Mouse (Mus musculus): Measurements from ENCODE around the gene Map2. TPM values are rescaled to one million over a fixed set of nuclear protein-coding genes. Genes with fewer than 3 reads are reported as not detected.

Map2 gene
- total and polyA plus RNA-seq, 3 experiments: not detected

- Histone ChIP-seq H3K36me3 (ENCODE audit: control insufficient read depth in 1 of 2, insufficient read depth in 2 of 2, low read length in 2 of 2) (no peaks in the 10 kb centered on the region), H3K79me2 (ENCODE audit: control insufficient read depth, insufficient read depth, low read length, poor library complexity) (no peaks in the 10 kb centered on the region), H3K4me1 (ENCODE audit: control insufficient read depth in 1 of 2, insufficient read depth in 2 of 2, low read length in 2 of 2) (no peaks in the 10 kb centered on the region), H3K27me3 (ENCODE audit: control insufficient read depth in 1 of 2, insufficient read depth in 2 of 2, low read length in 2 of 2) (no peaks in the 10 kb centered on the region), H3K9me3 (replicated peaks; ENCODE audit: insufficient read depth, low read length) (no peaks in the 10 kb centered on the region), H3K4me3 (ENCODE audit: control insufficient read depth in 1 of 2, insufficient read depth in 1 of 2, low read depth in 2 of 2, low read length in 2 of 2) (no peak overlapping the region), H3K27ac (ENCODE audit: control insufficient read depth, low read depth, low read length) (no peak overlapping the region), H3K9ac (ENCODE audit: control insufficient read depth, low read depth, low read length, poor library complexity, severe bottlenecking) (no peak overlapping the region)
- DNase-seq (ENCODE audit: low read depth, low spot score): no peak
- TF ChIP-seq CTCF (IDR thresholded peaks at IDR 0.05 in 2 of 3, conservative IDR thresholded peaks at IDR 0.05 in 1 of 3; ENCODE audit: control insufficient read depth in 1 of 3, insufficient read depth in 1 of 3, low read depth in 2 of 3, low read length in 3 of 3, poor library complexity in 1 of 3, severe bottlenecking in 1 of 3) (no peak), POLR2A (IDR thresholded peaks at IDR 0.05; ENCODE audit: control insufficient read depth in 1 of 2, insufficient read depth in 1 of 2, low read depth in 1 of 2, low read length in 2 of 2, poor library complexity in 1 of 2) (no peak), ELF1 (IDR thresholded peaks at IDR 0.05; ENCODE audit: low read depth, low read length) (no peak), NRF1 (IDR thresholded peaks at IDR 0.05; ENCODE audit: insufficient read depth, low read depth, low read length, poor library complexity, severe bottlenecking) (no peak), USF1 (IDR thresholded peaks at IDR 0.05; ENCODE audit: low read depth, low read length) (no peak), KAT2A (conservative IDR thresholded peaks at IDR 0.05; ENCODE audit: low read depth, low read length) (no peak), SMC3 (IDR thresholded peaks at IDR 0.05; ENCODE audit: low read depth, low read length) (no peak), ETS1 (IDR thresholded peaks at IDR 0.05; ENCODE audit: low read depth, low read length) (no peak), POLR2AphosphoS5 (IDR thresholded peaks at IDR 0.05; ENCODE audit: borderline replicate concordance, low read depth, low read length) (no peak), USF2 (IDR thresholded peaks at IDR 0.05; ENCODE audit: borderline replicate concordance in 1 of 2, insufficient read depth in 1 of 2, low read depth in 1 of 2, low read length in 2 of 2) (no peak), ZKSCAN1 (IDR thresholded peaks at IDR 0.05; ENCODE audit: low read depth, low read length) (no peak), NELFE (IDR thresholded peaks at IDR 0.05; ENCODE audit: low read depth, low read length) (no peak), POLR2AphosphoS2 (IDR thresholded peaks at IDR 0.05; ENCODE audit: low read length) (no peak), MAFK (IDR thresholded peaks at IDR 0.05; ENCODE audit: borderline replicate concordance, low read depth, low read length) (no peak), CHD2 (IDR thresholded peaks at IDR 0.05; ENCODE audit: low read length) (no peak), ZC3H11A (IDR thresholded peaks at IDR 0.05; ENCODE audit: low read depth, low read length) (no peak), TCF12 (IDR thresholded peaks at IDR 0.05; ENCODE audit: low read depth, low read length) (no peak), GABPA (IDR thresholded peaks at IDR 0.05; ENCODE audit: low read depth, low read length) (no peak)
Measured at GRCm38 (mm10) chr1:66282447-66282846, 107.4 kb downstream of the Map2 start.

DNA sequence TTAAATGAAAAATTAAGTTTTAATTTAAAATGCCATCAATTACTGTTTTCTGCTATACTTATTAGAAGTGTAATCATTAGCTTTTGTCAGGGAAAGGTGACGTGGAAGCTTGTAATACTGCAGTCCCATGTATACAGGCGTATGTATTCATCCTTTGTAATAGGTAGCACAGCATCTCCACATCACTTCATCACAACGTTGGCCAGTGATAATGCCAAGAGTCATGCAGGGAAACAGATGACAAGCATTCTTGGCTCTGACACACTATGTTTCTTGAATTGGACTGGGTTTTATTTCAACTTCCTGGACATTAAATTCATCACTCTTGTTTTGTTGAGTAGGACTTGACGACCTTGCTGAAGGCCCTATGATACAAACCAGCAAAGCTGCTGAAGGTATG is 113.9 kb downstream of the Map2 start:
- DNase-seq (ENCODE audit: low read depth, low spot score): no peak
- no peak for TF ChIP-seq CTCF (IDR thresholded peaks at IDR 0.05 in 2 of 3, conservative IDR thresholded peaks at IDR 0.05 in 1 of 3; ENCODE audit: control insufficient read depth in 1 of 3, insufficient read depth in 1 of 3, low read depth in 2 of 3, low read length in 3 of 3, poor library complexity in 1 of 3, severe bottlenecking in 1 of 3)
- no peak for TF ChIP-seq HCFC1 (IDR thresholded peaks at IDR 0.05; ENCODE audit: low read depth, low read length)
- TF ChIP-seq BHLHE40 (IDR thresholded peaks at IDR 0.05; ENCODE audit: borderline replicate concordance, low read depth, low read length): no peak
- TF ChIP-seq USF2 (IDR thresholded peaks at IDR 0.05; ENCODE audit: borderline replicate concordance in 1 of 2, insufficient read depth in 1 of 2, low read depth in 1 of 2, low read length in 2 of 2): no peak
- TF ChIP-seq POLR2AphosphoS5 (IDR thresholded peaks at IDR 0.05; ENCODE audit: borderline replicate concordance, low read depth, low read length): no peak
- no peak for TF ChIP-seq POLR2A (IDR thresholded peaks at IDR 0.05; ENCODE audit: control insufficient read depth in 1 of 2, insufficient read depth in 1 of 2, low read depth in 1 of 2, low read length in 2 of 2, poor library complexity in 1 of 2)
- no peak for TF ChIP-seq JUND (IDR thresholded peaks at IDR 0.05; ENCODE audit: low read depth, low read length)
- no peak for TF ChIP-seq TAL1 (IDR thresholded peaks at IDR 0.05; ENCODE audit: low read length)
- TF ChIP-seq ELF1 (IDR thresholded peaks at IDR 0.05; ENCODE audit: low read depth, low read length): no peak
- no peak for TF ChIP-seq CHD1 (IDR thresholded peaks at IDR 0.05; ENCODE audit: low read depth, low read length)
- no peak for TF ChIP-seq RCOR1 (IDR thresholded peaks at IDR 0.05; ENCODE audit: low read depth, low read length)
- no peak for TF ChIP-seq MYB (IDR thresholded peaks at IDR 0.05; ENCODE audit: low read depth, low read length)
- TF ChIP-seq GATA1 (IDR thresholded peaks at IDR 0.05; ENCODE audit: low read depth, low read length): no peak
- no peak for TF ChIP-seq POLR2AphosphoS2 (IDR thresholded peaks at IDR 0.05; ENCODE audit: low read length)
- TF ChIP-seq TBP (IDR thresholded peaks at IDR 0.05; ENCODE audit: low read depth, low read length): no peak
- no peak for TF ChIP-seq GABPA (IDR thresholded peaks at IDR 0.05; ENCODE audit: low read depth, low read length)
- TF ChIP-seq MEF2A (IDR thresholded peaks at IDR 0.05; ENCODE audit: extremely low read depth, insufficient replicate concordance, low read depth, low read length, poor library complexity, severe bottlenecking): no peak
- no peaks in the 10 kb centered on the region for H3K9me3 ChIP-seq (replicated peaks; ENCODE audit: insufficient read depth, low read length)
- H3K4me3 ChIP-seq (ENCODE audit: control insufficient read depth in 1 of 2, insufficient read depth in 1 of 2, low read depth in 2 of 2, low read length in 2 of 2): no peak overlapping the region
- H3K9ac ChIP-seq (ENCODE audit: control insufficient read depth, low read depth, low read length, poor library complexity, severe bottlenecking): no peak overlapping the region
- H3K27me3 ChIP-seq (ENCODE audit: control insufficient read depth in 1 of 2, insufficient read depth in 2 of 2, low read length in 2 of 2): no peaks in the 10 kb centered on the region
- H3K79me2 ChIP-seq (ENCODE audit: control insufficient read depth, insufficient read depth, low read length, poor library complexity): no peaks in the 10 kb centered on the region
- H3K36me3 ChIP-seq (ENCODE audit: control insufficient read depth in 1 of 2, insufficient read depth in 2 of 2, low read length in 2 of 2): no peaks in the 10 kb centered on the region
- no peak overlapping the region for H3K27ac ChIP-seq (ENCODE audit: control insufficient read depth, low read depth, low read length)
- no peaks in the 10 kb centered on the region for H3K4me1 ChIP-seq (ENCODE audit: control insufficient read depth in 1 of 2, insufficient read depth in 2 of 2, low read length in 2 of 2)
